Mouse (Mus musculus) liver, adult 2 months (tissue): ENCODE data around the gene Stpg3.

Experiments used
- CTCF ChIP-seq: fragments of 200-500 bp; IDR thresholded peaks from 2 replicates; pipeline ENCODE4 v1.5.1; 2011; ENCODE audit warnings: low read depth, low read length, control low read depth
- POLR2A ChIP-seq: fragments of 200-500 bp; IDR thresholded peaks from 2 replicates; pipeline ENCODE4 v1.6.1; 2011; ENCODE audit warnings: low read length, control low read depth; ENCODE audit not compliant: insufficient read depth; ENCODE audit errors: extremely low read depth

GRCm38 (mm10) chr2:25167919-25168664 lies 46.3 kb downstream of the Stpg3 start:
- TF ChIP-seq POLR2A (no peak), CTCF (no peak)
